Mouse (Mus musculus) common myeloid progenitor, adult 5-6 weeks (primary cell): ENCODE data around the gene Urod. TPM values are rescaled to one million over a fixed set of nuclear protein-coding genes. Genes with fewer than 3 reads are reported as not detected.
A peak's percentile ranks its signal among the peaks of the same experiment; 100 is the strongest.

Source experiments
- ATAC-seq: replicated peaks from 2 replicates; pipeline ENCODE4 v1.8.0; 2016; ENCODE audit warnings: low read depth, mild to moderate bottlenecking, moderate TSS enrichment, inconsistent platforms; ENCODE audit not compliant: poor library complexity, severe bottlenecking
- total RNA-seq: library from RNA; stranded (forward); fragments of 200-1000, 187-1606 nt; gene quantifications from 2 replicates; pipeline ENCODE4 v1.2.3, GENCODE M21; 2017

Gene Urod
- 69.2 and 87.5 TPM in 2 replicates for total RNA-seq

DNA sequence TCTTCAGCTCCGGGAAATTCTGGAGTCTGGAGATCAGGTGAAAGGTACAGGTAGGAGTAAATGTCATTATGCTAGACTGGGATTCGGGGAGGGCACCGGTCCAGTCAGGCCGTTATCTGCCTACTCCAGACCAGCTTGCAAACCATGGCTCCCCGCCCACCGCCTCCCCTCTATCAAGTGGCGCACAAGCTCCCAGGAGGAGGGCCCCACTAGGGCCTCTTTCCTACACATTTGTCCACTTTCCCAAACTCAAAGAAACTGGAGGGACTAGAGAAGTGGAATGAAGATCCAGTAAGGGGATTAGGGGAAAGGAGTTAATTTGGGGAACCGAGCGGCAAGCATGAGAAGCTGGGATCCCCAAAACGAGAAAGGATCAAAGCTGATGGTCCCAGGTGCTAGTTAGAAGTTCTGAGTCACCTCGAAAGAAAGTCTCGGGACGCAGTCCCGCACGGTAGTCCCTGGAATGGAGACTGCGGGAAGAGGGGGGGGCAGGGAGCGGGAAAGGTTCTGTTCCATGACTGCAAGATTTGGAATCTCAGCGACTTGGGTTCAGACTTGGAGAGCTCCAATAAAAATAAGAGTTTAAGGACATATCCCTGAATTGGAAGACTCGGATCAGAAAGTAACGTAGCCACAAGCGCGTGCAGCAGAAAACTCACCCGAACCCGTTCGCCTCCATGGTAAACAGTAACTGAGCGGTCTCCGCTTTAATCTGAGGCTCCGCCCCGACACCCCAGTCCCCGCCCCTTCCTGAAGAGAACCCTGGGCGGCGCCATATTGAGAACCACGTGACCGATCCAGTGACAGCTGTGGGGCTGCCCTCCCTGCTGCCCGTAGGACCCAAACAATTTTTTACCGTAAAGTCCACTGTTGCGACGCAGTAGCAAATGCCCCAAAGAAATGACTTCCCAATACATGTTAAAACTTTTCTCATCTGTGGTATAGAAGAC, at the start of gene Urod:
Gene Urod, minus strand, starts transcription at position 742 of the 950 bp plus-strand sequence.
- peak; percentile 81 for ATAC-seq

DNA sequence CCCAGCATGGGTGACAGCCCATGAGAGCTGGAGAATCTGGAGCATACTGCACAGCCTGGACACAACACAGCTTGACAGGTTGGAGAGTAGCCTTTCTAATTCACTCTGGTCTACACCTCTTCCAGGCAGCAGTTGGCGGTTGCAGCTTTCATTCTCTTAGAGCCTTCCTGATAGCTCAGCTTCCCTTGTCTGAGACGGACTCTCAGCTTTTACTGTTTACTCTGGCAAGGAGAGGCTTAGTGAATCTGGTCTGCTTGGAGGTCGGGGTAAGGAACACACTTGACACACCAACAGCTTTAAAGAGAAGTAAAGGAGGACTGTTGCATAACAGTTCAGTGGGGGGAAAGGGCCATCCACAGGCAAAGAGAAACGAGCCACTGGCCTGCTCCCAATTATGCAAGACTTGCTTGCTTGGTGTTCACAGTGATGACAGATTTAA, 47.1 kb upstream of the Urod start:
- ATAC-seq = peak; percentile 89

DNA sequence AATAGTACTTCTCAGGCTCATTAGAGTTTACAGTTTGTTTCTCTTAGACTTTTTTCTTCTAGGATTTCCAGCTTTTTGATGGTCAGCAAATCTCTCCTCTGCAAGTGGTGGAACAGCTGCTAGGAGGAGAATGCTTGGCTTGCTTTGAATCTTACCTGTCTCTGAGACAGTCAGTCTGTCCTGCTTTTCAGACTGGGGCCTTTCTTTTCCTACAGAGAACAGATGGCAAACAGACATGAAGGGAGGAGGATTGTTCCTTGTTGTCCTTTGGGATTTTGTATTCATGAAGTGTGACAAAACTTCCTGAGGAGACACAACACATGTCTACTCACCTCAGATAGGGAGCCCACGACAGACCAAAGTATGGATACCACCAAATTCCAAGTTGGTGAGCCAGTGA, 46.6 kb upstream of the Urod start:
- ATAC-seq = no peak

DNA sequence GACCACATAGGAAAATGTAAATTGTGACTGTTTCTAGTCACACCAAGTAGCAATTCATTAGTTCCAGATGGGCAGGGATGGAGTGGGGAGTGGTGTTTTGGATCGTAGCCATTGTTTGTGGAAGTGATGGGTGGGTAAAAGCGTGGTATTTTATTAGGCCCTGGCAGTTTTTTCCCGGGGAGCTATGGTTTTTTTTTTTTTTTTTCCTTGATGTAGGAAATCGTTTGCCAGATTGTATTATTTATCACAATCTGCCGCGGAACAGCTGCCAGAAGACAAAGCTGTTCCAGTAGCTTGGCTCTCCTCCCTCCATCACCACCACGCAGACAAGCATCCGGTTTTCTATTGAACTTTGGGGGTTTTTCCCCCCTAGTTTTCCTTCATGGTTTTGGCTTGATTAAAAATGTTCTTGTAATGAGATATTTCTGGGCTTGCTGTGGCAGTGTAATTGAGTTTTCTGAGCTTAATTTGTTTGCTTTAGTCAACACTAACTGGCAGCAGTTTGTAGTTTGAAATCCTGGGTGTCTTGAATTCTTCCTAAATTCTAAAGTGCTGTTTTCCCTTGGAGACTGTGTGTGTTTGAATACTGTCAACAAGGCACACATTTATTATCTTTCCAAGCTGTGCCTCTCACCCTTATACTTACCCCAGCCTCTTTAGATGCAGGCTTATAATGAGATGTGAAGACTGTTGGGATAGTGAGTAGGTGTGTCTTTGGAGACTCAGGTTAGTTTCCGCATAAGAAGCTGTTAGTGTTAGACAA, 45.9 kb upstream of the Urod start:
- no peak for ATAC-seq

DNA sequence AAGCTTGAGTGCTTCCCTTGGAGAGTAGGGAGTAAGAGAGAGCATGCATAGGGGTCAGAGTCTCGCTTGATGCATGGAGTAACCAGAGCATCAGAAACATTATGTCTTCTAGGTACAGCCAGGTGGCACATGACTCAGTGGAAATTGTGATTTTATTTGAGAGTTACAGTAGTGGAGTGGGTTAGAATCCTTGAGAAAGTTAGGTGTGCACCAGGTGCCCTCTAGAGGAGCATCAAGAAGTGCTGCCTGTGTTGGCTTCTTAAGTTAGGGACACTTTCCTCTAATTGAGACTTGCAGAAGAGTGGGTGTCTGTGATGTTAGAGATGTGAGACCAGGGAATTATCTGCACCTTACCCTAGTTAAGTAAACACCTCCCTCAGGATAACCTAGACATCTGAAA, 36.9 kb upstream of the Urod start:
- no peak for ATAC-seq

DNA sequence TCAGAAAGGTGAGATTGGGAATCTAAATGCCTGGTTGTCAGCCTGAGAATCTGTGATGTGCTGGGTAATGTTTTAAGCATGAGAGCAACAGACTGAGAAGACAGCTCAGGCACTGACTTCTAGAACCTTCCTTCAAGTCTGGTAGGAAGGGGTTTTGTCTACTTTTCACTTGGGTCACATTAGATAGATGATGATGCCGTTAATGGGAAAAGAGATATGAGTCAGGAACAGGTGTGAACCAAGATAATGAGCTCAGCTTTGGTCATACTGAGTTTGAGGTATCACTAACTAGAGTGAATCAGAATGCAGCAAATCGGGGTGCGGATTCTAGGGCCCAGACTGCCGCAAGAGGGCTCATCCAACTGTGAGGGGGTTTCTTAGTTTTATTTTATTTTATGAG, 29.3 kb upstream of the Urod start:
- no peak for ATAC-seq

DNA sequence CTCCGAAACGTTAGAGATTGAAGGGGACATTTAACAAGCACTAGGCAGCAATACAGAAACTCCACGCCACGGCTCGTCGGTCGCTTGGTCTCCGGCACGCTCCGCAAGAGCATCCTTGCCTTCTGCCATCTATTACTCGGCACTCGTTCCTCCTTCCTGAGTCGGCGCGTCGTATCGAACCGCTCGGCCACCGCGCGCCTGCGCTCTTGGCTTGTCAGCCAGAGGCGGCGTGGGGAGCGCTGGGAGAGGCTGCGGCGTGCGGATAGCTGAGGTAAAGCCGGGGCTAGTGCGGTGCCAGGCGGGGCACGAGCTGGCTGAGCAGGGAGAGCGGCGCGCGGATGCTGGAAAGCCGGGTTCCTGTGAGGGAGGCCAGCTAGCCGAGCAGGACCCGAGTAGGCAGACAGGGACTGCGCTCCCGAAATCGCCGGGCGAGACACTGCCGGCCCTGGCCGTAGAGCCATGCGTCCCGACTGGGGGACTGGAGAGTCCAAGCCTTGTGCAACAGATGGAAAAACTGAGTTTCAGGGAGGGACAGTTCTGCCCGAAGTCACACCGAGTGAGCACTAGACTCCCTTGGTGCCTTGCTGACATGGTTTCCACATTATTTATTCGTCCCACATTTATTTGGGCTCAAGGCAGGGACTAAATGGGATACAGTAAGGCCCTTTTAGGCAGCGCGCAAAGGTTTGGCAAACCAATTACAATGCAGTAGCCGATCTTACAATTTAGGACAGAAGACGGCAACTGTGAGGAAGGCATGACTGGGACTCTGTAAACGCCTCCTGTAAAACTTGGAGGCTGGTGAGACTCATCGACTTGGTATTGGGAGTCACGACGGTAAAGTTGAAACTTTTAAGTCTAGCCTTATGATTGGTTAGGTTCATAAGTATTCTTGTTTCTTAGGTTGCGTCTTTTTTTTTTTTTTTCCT, 25.3 kb upstream of the Urod start, which contains the start of gene Eif2b3:
Gene Eif2b3, plus strand, starts transcription at position 197 of the 929 bp plus-strand sequence.
- ATAC-seq = peak; percentile 100

DNA sequence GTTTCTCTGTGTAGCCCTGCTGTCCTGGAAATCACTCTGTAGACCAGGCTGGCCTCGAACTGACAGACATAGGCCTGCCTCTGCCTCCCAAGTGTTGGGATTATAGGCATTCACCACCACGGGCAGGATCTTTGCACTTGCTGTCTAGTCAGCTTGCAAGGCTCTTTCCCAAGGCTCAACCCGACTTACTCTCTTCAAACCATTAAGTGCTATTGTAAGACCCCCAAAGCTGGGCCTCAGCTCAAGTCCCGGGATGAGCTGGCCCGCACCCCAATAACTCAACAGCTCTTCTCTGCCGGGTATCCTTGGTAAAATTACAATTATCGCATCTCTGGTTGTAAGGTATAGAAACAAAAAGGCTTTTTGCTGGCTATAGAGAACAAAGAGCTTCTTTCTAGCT, 24.1 kb upstream of the Urod start:
- no peak for ATAC-seq

DNA sequence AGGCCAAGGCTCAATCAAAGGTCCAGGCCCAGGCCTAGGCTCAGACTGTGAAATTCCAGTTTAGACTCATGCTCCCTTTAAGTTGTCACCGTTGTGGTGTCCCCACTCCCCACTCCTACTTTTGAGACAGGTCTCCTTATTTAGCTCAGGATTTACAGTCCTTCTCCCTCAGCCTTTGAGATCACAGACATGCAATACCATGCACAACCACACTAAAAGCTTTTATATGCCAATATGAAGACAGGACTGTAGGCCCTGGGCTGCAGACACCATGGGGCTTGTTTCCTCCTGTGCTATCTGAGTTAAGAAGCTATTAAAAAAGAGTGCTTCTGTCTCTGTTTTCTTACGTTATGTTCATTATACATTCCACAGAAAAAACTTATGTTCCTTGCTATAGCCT, 23.5 kb upstream of the Urod start:
- no peak for ATAC-seq

DNA sequence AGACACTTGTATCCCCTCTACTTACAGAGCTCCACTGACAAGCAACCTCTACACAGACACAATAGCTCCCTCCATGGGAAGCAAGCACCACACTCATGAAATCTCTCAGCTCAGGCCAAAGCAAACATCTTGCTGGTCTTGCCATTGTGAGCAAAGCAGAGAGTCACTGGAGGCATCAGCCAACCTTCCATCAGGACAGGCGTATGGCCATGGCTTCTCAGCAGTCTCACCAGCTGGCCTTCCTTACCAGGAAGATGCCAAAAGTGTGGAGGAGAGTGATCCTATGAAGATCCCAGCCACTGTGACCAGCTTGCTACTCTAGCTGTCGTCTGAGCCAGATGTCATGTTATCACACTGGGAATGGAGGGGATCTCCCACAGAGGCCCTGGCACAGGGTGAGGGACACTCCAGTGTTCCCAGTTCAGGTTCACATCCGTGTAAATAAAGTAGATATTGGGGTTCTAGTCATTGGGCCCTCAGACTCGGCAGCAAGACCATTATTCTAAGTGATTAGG, 20.7 kb upstream of the Urod start:
- no peak for ATAC-seq

DNA sequence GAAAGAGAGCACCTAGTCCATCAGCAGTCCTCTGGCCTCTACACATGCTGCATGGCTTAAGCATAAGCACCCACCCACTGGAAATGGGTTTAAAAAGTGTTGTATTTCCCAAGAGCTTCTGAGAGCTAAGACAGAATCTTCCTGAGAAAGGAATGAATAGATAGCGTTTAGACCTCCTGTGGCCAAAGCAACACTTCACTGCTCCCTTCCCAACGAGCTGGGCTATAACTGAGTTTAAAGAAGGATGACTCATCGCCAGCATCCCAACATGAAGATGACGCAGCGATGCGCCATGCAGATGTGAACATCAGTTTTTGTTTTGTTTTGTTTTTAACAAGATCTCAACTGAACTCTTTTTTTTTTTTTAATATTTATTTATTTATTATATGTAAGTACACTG, 19.4 kb upstream of the Urod start:
- no peak for ATAC-seq

DNA sequence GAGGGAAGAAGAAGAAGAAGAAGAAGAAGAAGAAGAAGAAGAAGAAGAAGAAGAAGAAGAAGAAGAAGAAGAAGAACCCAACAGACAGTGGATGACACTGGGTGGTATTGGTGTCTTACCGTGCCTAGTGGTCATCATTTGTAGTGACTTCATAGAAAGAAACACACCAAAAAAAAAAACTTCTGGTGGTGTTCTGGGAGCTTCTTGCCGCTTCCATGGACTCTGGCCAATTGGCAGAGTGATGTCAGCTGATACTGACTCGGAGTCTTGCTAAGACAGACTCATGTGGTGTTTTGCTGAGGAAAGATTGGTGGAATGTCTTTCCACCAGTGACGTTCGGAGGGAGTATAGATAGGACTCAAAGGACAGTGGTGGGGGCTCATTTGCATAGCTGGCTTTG, 16.0 kb upstream of the Urod start:
- ATAC-seq = no peak

DNA sequence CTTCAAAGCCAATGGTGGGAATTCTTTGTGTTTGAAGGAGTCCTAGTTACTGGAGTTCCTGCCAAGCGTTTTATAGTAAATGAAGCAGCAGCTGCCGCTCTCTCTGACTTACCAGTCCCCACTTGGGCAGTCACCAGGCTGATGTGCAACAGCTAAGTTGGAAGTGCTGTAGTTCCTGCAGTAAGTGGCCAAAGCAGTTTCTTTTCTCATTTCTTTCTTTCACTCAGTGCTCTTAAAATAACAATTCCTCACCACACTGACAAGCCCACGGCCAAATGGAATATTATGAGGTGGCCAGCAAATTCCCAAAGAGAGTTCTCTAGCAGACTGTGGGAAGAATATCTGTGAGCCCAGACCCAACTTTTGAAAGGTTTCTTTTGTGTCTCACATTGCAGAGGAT, 12.8 kb upstream of the Urod start:
- no peak for ATAC-seq

DNA sequence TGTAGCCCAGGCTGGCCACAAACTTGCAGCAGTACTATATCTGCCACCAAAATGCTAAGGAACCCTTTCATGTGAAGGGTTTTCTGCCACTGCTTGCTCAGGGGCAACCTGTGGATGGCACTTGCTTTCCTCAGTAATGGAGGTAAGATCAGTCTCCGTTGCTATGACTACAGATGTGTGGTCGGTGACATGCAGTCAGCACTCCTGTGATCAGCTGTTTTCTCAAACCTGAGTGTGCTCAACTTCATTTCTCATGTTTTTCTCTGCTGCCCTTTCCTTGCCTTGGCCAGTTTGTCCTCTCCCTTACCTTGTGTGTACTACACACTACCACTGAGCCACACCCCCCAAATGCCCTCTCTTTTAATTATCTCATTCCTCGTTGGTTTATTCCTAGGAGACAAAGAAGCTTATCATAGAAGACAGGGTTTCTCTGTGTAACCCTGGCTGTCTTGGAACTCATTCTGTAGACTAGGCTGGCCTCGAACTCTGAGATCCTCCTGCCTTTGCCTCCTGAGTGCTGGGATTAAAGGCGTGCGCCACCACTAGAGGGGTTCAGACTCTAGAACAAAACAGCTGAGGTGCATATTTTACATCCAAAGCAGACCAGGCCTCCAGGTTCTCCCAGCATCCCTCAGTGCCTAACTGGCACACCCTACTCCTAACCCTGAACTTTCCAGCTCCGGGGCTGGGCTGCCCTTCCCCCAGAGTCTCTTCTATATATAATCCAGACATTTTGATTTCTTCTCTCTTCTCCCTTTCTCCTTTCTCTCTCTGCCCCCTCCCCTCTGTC, 11.6 kb upstream of the Urod start:
- ATAC-seq = no peak

DNA sequence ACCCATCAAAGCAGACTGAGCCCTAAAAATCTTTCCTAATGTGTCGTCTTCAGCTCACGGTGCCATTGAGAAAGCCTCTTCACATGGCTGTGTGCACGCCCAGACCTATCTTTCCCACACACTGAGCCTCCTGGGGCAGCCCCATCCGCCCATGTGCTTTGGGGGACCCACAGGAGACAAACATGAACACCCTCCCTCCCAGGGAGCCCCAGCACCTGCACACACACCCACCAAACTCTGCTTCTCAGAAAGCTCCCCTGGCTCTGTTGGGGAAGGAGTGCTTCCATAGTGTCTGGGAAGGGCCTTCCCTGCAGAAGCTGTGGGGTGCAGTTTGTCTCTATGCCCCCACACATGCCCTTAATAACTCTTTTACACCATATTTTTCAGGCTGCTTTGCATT, 10.4 kb upstream of the Urod start:
- ATAC-seq = no peak

DNA sequence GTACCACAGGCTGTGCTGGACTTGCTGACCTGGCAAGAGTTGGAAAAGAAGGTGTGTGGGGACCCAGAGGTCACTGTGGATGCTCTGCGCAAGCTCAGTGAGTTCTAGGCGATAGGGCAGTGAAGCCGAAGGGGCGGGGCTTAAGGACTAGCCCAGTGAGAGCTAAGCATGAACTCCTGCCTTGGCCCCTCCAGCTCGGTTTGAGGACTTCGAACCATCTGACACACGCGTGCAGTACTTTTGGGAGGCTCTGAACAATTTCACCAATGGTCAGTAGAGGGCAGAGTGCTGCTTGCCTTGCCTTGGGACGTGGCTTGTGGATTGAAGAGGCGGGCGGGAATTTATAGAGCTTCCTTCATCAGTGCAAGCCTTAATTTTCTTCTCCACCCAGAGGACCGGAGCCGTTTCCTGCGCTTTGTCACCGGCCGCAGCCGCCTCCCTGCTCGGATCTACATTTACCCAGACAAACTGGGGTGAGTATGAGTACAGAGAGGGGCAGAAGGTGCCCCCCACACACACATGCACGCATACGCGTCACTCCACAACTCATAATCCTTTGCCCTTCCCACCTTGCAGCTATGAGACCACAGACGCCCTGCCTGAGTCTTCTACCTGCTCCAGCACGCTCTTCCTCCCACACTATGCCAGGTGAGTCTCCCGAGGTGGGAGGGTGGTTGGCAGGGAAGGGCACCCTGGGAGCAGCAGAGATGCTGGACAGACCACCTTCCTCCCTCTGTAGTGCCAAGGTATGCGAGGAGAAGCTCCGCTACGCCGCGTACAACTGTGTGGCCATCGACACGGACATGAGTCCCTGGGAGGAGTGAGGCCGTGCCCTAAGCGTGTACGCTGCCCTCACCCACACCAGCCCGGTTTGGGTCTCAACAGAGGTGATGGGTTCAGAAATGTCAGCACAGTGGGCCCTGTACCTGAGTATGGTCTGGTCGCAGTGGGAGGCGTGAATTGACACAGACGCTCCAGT, 8.6 kb upstream of the Urod start:
- peak; percentile 82 for ATAC-seq

DNA sequence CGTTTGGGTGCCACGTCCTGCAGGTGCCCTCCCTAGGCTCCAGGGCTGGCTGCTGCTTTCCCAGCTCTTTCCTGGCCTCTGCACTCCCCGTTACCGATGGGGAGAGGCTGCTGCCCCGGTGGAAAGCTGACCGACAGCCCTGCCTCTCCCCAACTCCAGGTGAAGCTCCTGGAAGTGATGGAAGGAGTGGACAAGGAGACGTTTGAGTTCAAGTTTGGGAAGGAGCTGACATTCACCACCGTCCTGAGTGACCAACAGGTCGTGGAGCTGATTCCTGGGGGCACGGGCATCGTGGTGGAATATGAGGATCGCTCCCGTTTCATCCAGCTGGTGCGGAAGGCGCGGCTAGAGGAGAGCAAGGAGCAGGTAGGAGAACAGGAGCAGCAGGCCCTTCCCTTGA, 7.7 kb upstream of the Urod start:
- no peak for ATAC-seq
